Mouse (Mus musculus) lung, postnatal 0 days (tissue): ENCODE measurements around the gene Erich4. TPM values are rescaled to one million over a fixed set of nuclear protein-coding genes. Genes with fewer than 3 reads are reported as not detected.

ENCODE experiments used
- ATAC-seq: fragments of 200-750 bp; cut with Nextera tagmentation; 2 replicates; pipeline ENCODE4 v1.8.0; 2017; ENCODE audit warnings: moderate library complexity
- DNase-seq: peaks from one replicate; pipeline ENCODE4 v3.0.0-alpha.2; 2016; ENCODE audit warnings: low spot score
- H3K27ac ChIP-seq: fragments of 300-500 bp; sonication (generic); 2 replicates; pipeline ENCODE4 v1.5.1; 2014; ENCODE audit warnings: antibody characterized with exemption, mild to moderate bottlenecking, low read length, mixed read lengths
- H3K27me3 ChIP-seq: fragments of 300-500 bp; sonication (generic); replicated peaks from 2 replicates; pipeline ENCODE4 v1.6.1; 2014; ENCODE audit warnings: low read length, mixed read lengths; ENCODE audit not compliant: insufficient read depth
- H3K36me3 ChIP-seq: fragments of 300-500 bp; sonication (generic); 2 replicates; pipeline ENCODE4 v1.6.1; 2014; ENCODE audit warnings: low read length, mixed read lengths; ENCODE audit not compliant: insufficient read depth
- H3K4me1 ChIP-seq: fragments of 300-500 bp; sonication (generic); 2 replicates; pipeline ENCODE4 v1.6.1; 2014; ENCODE audit warnings: antibody characterized with exemption, low read depth, low read length, mixed read lengths; ENCODE audit not compliant: insufficient read depth
- H3K4me2 ChIP-seq: fragments of 300-500 bp; sonication (generic); replicated peaks from 2 replicates; pipeline ENCODE4 v1.6.1; 2014; ENCODE audit warnings: low read depth, mild to moderate bottlenecking, low read length, moderate library complexity, mixed read lengths
- H3K4me3 ChIP-seq: fragments of 300-500 bp; sonication (generic); 2 replicates; pipeline ENCODE4 v1.5.1; 2014; ENCODE audit warnings: low read depth, low read length
- H3K9ac ChIP-seq: fragments of 300-500 bp; sonication (generic); replicated peaks from 2 replicates; pipeline ENCODE4 v1.6.1; 2014; ENCODE audit warnings: low read depth, mild to moderate bottlenecking
- H3K9me3 ChIP-seq: fragments of 300-500 bp; sonication (generic); 2 replicates; pipeline ENCODE4 v1.6.1; 2016; ENCODE audit warnings: low read length, mixed read lengths
- CTCF ChIP-seq: IDR thresholded peaks from 2 replicates; pipeline ENCODE4 v1.5.1; 2016; ENCODE audit warnings: antibody characterized with exemption, mild to moderate bottlenecking
- EP300 ChIP-seq: IDR thresholded peaks from 2 replicates; pipeline ENCODE4 v1.6.1; 2016; ENCODE audit warnings: antibody characterized with exemption, mild to moderate bottlenecking, control low read depth
- WGBS: fragments of 180-500 bp; shearing (Covaris S2); extraction: QIAGEN DNeasy Blood & Tissue Kit; methylation state at CpG from one replicate; pipeline ENCODE4 v1.1.7; 2014; 5-methylcytosine and 5-hydroxymethylcytosine counted together
- polyA plus RNA-seq: library from polyadenylated mRNA; unstranded; fragments of >200 nt; fragmentation: Nextera tagmentation; extraction: Ambion mirVana; gene quantifications from 2 replicates; pipeline ENCODE4 v1.2.1, GENCODE M21; 2015

The Erich4 gene
- polyA plus RNA-seq, 1 experiment from 2014 or later: not detected

- no peak for ATAC-seq
- WGBS: 34% methylated on average over 6 of the region's 6 CpGs
- DNase-seq: no peak
- no peaks in the 10 kb centered on the region for H3K9me3 ChIP-seq
- H3K27ac ChIP-seq: no peak overlapping the region
- H3K4me1 ChIP-seq: no peaks in the 10 kb centered on the region
- H3K4me3 ChIP-seq: no peak overlapping the region
- no peak overlapping the region for H3K9ac ChIP-seq
- H3K4me2 ChIP-seq: no peak overlapping the region
- H3K36me3 ChIP-seq: no peaks in the 10 kb centered on the region
- no peaks in the 10 kb centered on the region for H3K27me3 ChIP-seq
- TF ChIP-seq CTCF (no peak), EP300 (no peak)
Observed at GRCm38 (mm10) chr7:25610056-25610455, 5.6 kb downstream of the Erich4 start.

- WGBS: 65% methylated on average over 2 of the region's 2 CpGs
- Histone ChIP-seq H3K9ac (no peak overlapping the region), H3K9me3 (no peaks in the 10 kb centered on the region), H3K4me2 (no peak overlapping the region), H3K4me3 (no peak overlapping the region), H3K4me1 (no peaks in the 10 kb centered on the region), H3K36me3 (no peaks in the 10 kb centered on the region), H3K27me3 (no peaks in the 10 kb centered on the region), H3K27ac (no peak overlapping the region)
- TF ChIP-seq CTCF (no peak), EP300 (no peak)
- no peak for ATAC-seq
- no peak for DNase-seq
Observed at GRCm38 (mm10) chr7:25607196-25607595, 8.5 kb downstream of the Erich4 start.

- no peaks in the 10 kb centered on the region for H3K36me3 ChIP-seq
- no peak overlapping the region for H3K4me3 ChIP-seq
- ATAC-seq (no peak), DNase-seq (no peak)
- 68% methylated on average over 4 of the region's 4 CpGs for WGBS
- H3K9ac ChIP-seq: no peak overlapping the region
- TF ChIP-seq EP300: no peak
- TF ChIP-seq CTCF: no peak
- no peak overlapping the region for H3K27ac ChIP-seq
- H3K27me3 ChIP-seq: no peaks in the 10 kb centered on the region
- H3K9me3 ChIP-seq: no peaks in the 10 kb centered on the region
- H3K4me2 ChIP-seq: no peak overlapping the region
- no peaks in the 10 kb centered on the region for H3K4me1 ChIP-seq
Observed at GRCm38 (mm10) chr7:25606625-25607063, 9.0 kb downstream of the Erich4 start.

GRCm38 (mm10) chr7:25601346-25601745 is 14.3 kb downstream of the Erich4 start:
- no peaks in the 10 kb centered on the region for H3K27me3 ChIP-seq
- DNase-seq (no peak), ATAC-seq (no peak)
- no peaks in the 10 kb centered on the region for H3K4me1 ChIP-seq
- 87% methylated on average over 16 of the region's 16 CpGs for WGBS
- no peaks in the 10 kb centered on the region for H3K36me3 ChIP-seq
- H3K4me3 ChIP-seq: no peak overlapping the region
- H3K9ac ChIP-seq: no peak overlapping the region
- no peaks in the 10 kb centered on the region for H3K9me3 ChIP-seq
- H3K27ac ChIP-seq: no peak overlapping the region
- no peak overlapping the region for H3K4me2 ChIP-seq
- TF ChIP-seq CTCF (no peak), EP300 (no peak)

- WGBS: 77% methylated on average over 11 of the region's 11 CpGs
Observed at GRCm38 (mm10) chr7:25600666-25601065, 15.0 kb downstream of the Erich4 start.

GRCm38 (mm10) chr7:25599663-25600062 is 16.0 kb downstream of the Erich4 start:
- Histone ChIP-seq H3K27ac (no peak overlapping the region), H3K36me3 (no peaks in the 10 kb centered on the region), H3K9me3 (no peaks in the 10 kb centered on the region), H3K4me1 (no peaks in the 10 kb centered on the region), H3K27me3 (no peaks in the 10 kb centered on the region), H3K9ac (no peak overlapping the region), H3K4me2 (no peak overlapping the region), H3K4me3 (no peak overlapping the region)
- WGBS: 10% methylated on average over 10 of the region's 10 CpGs
- ATAC-seq (no peak; the same call in 1 of the 2 replicates), DNase-seq (peak; percentile 78)
- TF ChIP-seq EP300 (no peak), CTCF (peak; percentile 85)

More at GRCm38 (mm10) chr7:25600666-25601065, 15.0 kb downstream of the Erich4 start:
- no peak for ATAC-seq
- Histone ChIP-seq H3K4me3 (no peak overlapping the region), H3K4me2 (no peak overlapping the region), H3K4me1 (no peaks in the 10 kb centered on the region), H3K27ac (no peak overlapping the region), H3K9me3 (no peaks in the 10 kb centered on the region), H3K36me3 (no peaks in the 10 kb centered on the region), H3K9ac (no peak overlapping the region), H3K27me3 (no peaks in the 10 kb centered on the region)
- no peak for DNase-seq
- TF ChIP-seq CTCF (no peak), EP300 (no peak)

GRCm38 (mm10) chr7:25593859-25594258 is 21.8 kb downstream of the Erich4 start:
- Histone ChIP-seq H3K27me3 (no peaks in the 10 kb centered on the region), H3K4me3 (no peak overlapping the region), H3K4me1 (no peaks in the 10 kb centered on the region), H3K4me2 (no peak overlapping the region), H3K36me3 (no peaks in the 10 kb centered on the region), H3K27ac (no peak overlapping the region), H3K9me3 (no peaks in the 10 kb centered on the region), H3K9ac (no peak overlapping the region)
- TF ChIP-seq EP300 (no peak), CTCF (no peak)
- no peak for DNase-seq
- no peak for ATAC-seq
- WGBS: 65% methylated on average over 3 of the region's 3 CpGs
